Mouse (Mus musculus) gastrocnemius, adult 2 months (tissue): ENCODE measurements around the gene Ppid. TPM values are rescaled to one million over a fixed set of nuclear protein-coding genes. Genes with fewer than 3 reads are reported as not detected.
A peak's percentile ranks its signal among the peaks of the same experiment; 100 is the strongest.

Experiments used
- DNase-seq: peaks from one replicate; pipeline ENCODE4 v3.0.0; 2022
- H3K27ac ChIP-seq: fragments of 200-600 bp; 2 replicates; pipeline ENCODE4 v1.8.1; 2022; ENCODE audit warnings: mild to moderate bottlenecking
- H3K4me3 ChIP-seq: fragments of 200-600 bp; 2 replicates; pipeline ENCODE4 v1.8.1; 2022; ENCODE audit warnings: mild to moderate bottlenecking, moderate library complexity
- CTCF ChIP-seq: fragments of 200-600 bp; IDR thresholded peaks from 2 replicates; pipeline ENCODE4 v1.8.1; 2022; ENCODE audit warnings: antibody characterized with exemption, mild to moderate bottlenecking, moderate library complexity
- intact Hi-C: fragments of 180-260 bp; cut with DNase I; formaldehyde crosslinking; loops from one replicate; pipeline ENCODE4 v1.15.1; 2025
- total RNA-seq, 2 experiments: library from RNA; stranded (reverse); gene quantifications; 2 replicates each; pipeline ENCODE4 v1.2.3; 2021

Ppid gene
- total RNA-seq, 2 experiments from 2014 or later: 38.8 to 55.8 TPM

DNA sequence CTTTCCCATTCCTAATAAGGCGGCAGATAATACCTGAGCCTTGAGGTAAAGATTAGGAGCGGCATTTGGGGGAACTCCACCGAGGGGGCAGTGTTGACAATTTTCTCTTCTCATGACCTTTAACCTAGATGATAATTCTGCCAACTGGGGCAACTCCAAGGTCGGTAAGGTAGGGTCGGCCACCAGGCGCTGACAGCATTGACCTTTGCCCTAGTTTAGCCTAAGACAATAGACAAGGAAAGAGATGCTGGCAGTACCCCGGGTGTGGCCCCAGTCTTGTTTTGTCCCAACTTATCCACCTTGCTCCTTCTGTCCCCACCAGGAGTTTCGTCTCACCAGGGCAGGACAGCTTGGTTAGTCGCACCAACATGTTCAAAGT, 37.0 kb downstream of the Ppid start:
- Histone ChIP-seq H3K4me3 (peak overlapping the region; percentile 79), H3K27ac (peak overlapping the region; percentile 91)
- intact Hi-C loops: no loop called here
- no peak for DNase-seq
- peak; percentile 14 for TF ChIP-seq CTCF

DNA sequence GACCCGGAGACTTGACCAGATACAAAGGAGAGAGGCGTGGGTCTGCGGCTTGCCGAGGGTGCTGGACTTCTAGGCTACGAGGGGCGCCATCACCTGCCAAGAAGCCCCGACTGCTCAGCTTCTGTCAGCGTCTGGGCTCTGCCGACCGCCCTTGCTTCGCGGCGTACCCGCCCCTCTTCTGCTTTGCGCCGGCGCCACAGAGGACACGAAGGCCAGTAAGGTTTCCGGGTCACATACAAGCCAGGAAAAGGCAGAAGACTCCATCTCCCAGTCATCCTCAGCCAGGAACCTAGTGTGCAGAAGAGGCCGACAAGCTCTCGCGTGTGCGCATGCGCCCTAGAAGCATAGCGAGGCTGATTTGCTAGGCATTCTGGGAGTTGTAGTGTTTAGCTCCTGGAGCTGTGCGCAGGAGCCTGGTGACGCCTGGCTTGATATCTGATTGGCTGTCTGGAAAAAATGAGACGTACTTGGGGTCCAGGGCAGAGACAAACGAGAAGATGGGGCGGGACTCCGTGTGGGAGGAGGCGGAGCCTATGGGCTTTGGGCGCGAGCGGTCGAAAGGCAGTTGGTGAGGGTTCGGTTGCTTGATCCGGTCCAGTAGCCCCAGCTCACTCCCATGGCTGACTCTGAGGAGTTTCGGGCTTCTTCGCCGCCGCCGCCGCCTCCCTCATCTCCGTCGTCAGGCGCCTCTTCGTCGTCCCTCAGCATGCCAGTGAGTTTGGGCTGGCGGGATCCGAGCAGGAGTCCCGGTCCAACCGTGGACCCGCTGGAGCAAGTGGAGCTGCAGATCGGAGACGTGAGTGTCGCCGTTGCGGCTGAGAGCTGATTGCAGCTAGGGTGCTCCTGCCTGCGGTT, 37.6 kb downstream of the Ppid start, which contains the start of gene 4930579G24Rik:
Gene 4930579G24Rik, plus strand, starts transcription at position 519 of the 855 bp plus-strand sequence.
- Histone ChIP-seq H3K4me3 (peak within 1 kb of the TSS; percentile 79), H3K27ac (peak within 1 kb of the TSS; percentile 91)
- intact Hi-C loops: no loop called here
- no peak for TF ChIP-seq CTCF
- peak; percentile 96 for DNase-seq

DNA sequence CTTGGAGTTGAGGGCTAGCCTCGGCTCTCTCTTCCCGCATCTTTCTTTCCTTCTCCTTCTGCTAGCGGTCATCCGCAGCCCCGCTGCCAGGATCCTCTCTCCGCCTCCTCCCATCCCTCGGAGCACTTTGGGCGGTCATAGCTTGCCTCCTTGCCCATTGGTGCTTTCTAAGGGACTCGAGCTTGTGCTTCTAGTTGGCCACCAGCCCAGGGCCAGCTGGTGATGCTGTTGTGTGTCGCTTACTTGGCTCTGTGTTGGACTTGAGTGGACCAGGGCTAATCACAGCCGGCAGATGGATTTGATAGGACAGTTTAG, 38.2 kb downstream of the Ppid start, which contains the start of gene Etfdh:
Gene Etfdh, minus strand, starts transcription at position 85 of the 315 bp plus-strand sequence.
- H3K4me3 ChIP-seq: peak within 1 kb of the TSS; percentile 79
- peak within 1 kb of the TSS; percentile 91 for H3K27ac ChIP-seq
- DNase-seq: peak; percentile 78
- no peak for TF ChIP-seq CTCF
- intact Hi-C loops: no loop called here

DNA sequence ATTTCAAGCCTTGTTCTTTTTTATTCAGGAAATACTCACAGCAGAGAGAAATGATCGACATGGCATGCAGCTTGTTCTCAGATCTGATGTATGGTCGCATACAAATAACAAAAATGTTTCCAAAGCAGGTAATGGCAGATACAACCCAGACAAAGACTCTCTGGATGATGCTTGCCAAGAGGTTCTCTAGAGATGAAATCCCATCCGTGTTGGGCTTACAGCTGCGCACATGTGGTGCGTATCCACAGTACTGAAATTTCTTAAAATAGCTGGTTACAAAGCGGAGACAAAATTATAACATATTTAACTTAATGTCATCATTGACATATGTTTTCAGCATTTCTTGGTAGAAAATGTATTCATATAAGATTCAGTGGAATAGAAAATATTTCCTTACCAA, 61.0 kb downstream of the Ppid start:
- no peak for TF ChIP-seq CTCF

More for the DNA sequence above, 61.0 kb downstream of the Ppid start:
- DNase-seq: no peak
- no peak overlapping the region for H3K27ac ChIP-seq
- intact Hi-C loops: no loop called here
- no peak overlapping the region for H3K4me3 ChIP-seq

Other genes with a start within 250 kb of the Ppid start
- gene Fnip2, start 23.5 kb upstream of the Ppid start, total RNA-seq: 1 to 10 TPM; 3.5 to 5.0 TPM
- gene 4930579G24Rik, start 37.7 kb downstream of the Ppid start, total RNA-seq: 1 to 10 TPM in 1 of 2 experiments, under 1 TPM in 1; 0.79 to 1.1 TPM
- 100 to 1,000 TPM in 1 of 2 experiments, 10 to 100 TPM in 1; 91.6 to 159 TPM for gene Etfdh, start 38.2 kb downstream of the Ppid start, total RNA-seq
- gene Rxfp1, start 146.5 kb downstream of the Ppid start, total RNA-seq: not detected